Mouse (Mus musculus) E14TG2a.4 (cell line): ENCODE data around the gene Tgfbrap1.
A peak's percentile ranks its signal among the peaks of the same experiment; 100 is the strongest.

Source experiments
- H3K27me3 ChIP-seq: 2 replicates; pipeline ENCODE4 v1.6.1; 2014; ENCODE audit warnings: low read length, control low read depth; ENCODE audit not compliant: insufficient read depth
- H3K36me3 ChIP-seq: 2 replicates; pipeline ENCODE4 v1.6.1; 2014; ENCODE audit warnings: low read length, control low read depth; ENCODE audit not compliant: insufficient read depth
- H3K4me1 ChIP-seq: replicated peaks from 2 replicates; pipeline ENCODE4 v1.6.1; 2014; ENCODE audit warnings: low read depth, low read length, control low read depth
- H3K4me3 ChIP-seq: replicated peaks from 2 replicates; pipeline ENCODE4 v1.5.1; 2014; ENCODE audit warnings: mild to moderate bottlenecking, low read length
- H3K9me3 ChIP-seq: 2 replicates; pipeline ENCODE4 v1.6.1; 2014; ENCODE audit warnings: low read length, control low read depth
- CTCF ChIP-seq: conservative IDR thresholded peaks from 2 replicates; pipeline ENCODE4 v1.5.1; 2014; ENCODE audit warnings: low read length
- NANOG ChIP-seq: IDR thresholded peaks from 2 replicates; pipeline ENCODE4 v1.6.1; 2014; ENCODE audit warnings: borderline replicate concordance, low read length, mixed read lengths
- POU5F1 ChIP-seq: IDR thresholded peaks from 2 replicates; pipeline ENCODE4 v1.6.1; 2014; ENCODE audit warnings: low read length, borderline replicate concordance

Tgfbrap1 gene

DNA sequence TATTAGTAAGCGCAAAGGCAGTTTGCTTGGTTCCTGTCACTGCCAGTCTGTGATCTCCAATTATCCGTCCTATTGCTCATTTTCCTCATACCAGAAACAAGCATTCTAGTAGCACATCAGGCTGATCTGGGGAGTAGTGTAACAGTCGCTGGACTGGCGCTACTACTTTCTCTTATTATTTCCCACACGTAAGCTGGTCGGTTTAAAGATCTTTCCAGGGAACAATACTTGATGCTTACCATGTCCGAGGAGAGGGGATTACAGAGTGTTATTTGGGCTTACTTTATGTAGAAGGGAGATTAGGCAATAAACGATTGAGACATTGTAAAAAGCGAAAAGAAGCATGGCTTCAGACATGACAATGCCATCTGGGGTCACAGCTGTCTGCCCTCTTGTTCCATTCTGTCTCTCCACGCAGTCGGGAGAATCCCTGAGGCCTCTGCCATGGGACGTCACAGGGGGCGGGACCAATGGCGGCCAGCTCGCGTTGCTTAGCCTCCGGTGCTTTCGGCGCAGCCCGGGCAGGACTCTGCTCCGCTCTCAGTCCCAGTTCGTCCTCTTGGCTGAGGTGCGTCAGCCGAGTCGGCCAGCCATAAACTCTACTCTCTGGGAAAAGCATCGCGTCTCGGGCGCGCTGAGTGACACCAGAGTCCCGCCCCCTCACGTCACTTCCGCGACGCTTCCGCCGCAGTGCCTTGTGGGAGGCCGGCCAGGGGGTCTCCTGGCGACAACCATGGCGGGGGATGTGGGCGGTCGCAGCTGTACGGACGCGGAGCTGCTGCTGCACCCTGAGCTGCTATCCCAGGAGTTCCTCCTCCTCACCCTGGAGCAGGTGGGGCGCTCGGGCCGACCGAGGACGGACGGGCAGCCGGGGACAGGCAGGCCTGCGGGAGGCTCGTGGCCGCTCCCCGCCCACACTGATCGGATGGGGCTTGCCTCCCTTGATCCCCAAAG lies at the start of gene Tgfbrap1, which contains the start of gene AI597479:
Gene Tgfbrap1 (minus strand): TSS at position 607 of the 954 bp plus-strand sequence.
Gene AI597479 (plus strand): TSS at position 680 of the 954 bp plus-strand sequence.
- peaks cover 33% of the 10 kb centered on the region for H3K4me1 ChIP-seq
- H3K36me3 ChIP-seq, result peaks cover 25% of the 10 kb centered on the region
- H3K9me3 ChIP-seq, result no peaks in the 10 kb centered on the region
- H3K4me3 ChIP-seq, result peak within 1 kb of the TSS; percentile 99
- no peaks in the 10 kb centered on the region for H3K27me3 ChIP-seq
- no peak for TF ChIP-seq CTCF
- no peak for TF ChIP-seq NANOG
- no peak for TF ChIP-seq POU5F1

DNA sequence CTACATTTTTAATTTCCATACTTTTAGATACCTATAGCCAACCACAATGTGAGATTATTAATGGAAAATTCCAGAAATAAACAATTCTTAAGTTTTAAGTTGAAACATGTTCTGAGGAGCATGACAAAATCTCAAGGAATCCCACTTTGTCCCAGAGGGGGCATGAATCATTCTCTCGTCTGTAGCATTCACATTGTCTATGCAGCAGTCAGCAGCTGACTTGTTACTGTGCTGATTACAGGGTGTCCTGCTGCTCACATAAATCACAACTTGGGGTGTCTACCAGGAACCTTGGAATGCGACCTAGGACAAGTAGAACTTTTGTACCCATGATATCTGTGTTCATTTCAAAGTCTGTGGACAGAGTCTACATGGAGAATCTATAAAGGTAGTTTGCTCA lies 49.0 kb upstream of the Tgfbrap1 start:
- Histone ChIP-seq H3K4me1 (no peaks in the 10 kb centered on the region), H3K4me3 (no peak overlapping the region), H3K9me3 (peaks cover 12% of the 10 kb centered on the region), H3K36me3 (no peaks in the 10 kb centered on the region), H3K27me3 (no peaks in the 10 kb centered on the region)
- TF ChIP-seq CTCF, result no peak
- TF ChIP-seq NANOG, result no peak
- no peak for TF ChIP-seq POU5F1

DNA sequence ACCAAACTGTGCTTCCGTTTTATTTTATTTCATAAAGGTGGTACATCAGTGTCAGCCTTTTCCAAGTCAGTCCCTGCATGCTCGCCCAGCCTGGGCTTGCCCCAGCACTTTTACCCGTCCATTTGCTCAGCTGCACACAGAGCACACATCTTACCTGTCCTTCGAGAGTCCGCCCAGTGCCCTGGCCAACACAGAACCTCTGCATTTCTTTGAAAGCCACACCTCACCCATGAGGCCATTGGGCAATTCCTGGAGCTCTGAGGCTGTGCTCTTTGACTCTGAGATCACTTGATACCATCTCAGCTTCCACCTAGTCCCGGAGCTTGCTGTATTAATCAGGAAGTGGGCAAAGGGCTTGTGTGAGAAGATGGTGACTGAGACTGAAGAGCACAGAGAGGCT lies 47.0 kb upstream of the Tgfbrap1 start:
- TF ChIP-seq POU5F1 (no peak), NANOG (no peak), CTCF (no peak)
- no peaks in the 10 kb centered on the region for H3K36me3 ChIP-seq
- H3K27me3 ChIP-seq, result no peaks in the 10 kb centered on the region
- H3K9me3 ChIP-seq, result peaks cover 12% of the 10 kb centered on the region
- H3K4me1 ChIP-seq, result peaks cover 5% of the 10 kb centered on the region; the same call in 1 of the 2 replicates
- H3K4me3 ChIP-seq, result no peak overlapping the region

DNA sequence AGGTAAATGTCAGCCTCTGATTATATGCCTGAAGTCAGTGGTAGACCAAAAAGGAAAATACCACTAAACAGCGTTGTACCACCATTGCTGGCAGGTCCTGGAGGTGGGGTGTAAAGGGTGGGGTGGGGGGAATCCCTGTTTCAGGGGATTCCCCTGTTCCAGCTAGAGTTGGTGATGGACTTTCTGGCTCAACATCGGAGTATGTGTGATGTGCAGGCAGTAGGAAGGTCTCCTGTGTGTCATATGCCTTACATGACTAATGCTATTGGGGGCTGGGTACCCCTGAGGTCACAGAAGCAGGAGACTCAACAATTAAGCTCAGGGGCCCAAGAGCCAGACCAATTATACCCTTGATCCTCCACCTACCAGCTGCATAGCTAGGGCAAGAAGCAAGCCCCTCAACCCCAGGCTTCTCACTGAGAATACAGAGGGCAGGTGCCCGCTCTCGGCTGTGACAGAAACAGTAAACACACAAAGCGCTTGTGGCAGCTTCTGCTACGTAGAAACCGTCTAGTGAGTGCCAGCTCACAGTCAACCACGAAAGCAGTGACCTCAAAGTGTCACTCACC lies 46.0 kb upstream of the Tgfbrap1 start:
- no peak for TF ChIP-seq NANOG
- no peak for TF ChIP-seq CTCF
- no peak for TF ChIP-seq POU5F1
- Histone ChIP-seq H3K9me3 (peaks cover 12% of the 10 kb centered on the region), H3K4me1 (peaks cover 6% of the 10 kb centered on the region), H3K36me3 (no peaks in the 10 kb centered on the region), H3K4me3 (no peak overlapping the region), H3K27me3 (no peaks in the 10 kb centered on the region)

DNA sequence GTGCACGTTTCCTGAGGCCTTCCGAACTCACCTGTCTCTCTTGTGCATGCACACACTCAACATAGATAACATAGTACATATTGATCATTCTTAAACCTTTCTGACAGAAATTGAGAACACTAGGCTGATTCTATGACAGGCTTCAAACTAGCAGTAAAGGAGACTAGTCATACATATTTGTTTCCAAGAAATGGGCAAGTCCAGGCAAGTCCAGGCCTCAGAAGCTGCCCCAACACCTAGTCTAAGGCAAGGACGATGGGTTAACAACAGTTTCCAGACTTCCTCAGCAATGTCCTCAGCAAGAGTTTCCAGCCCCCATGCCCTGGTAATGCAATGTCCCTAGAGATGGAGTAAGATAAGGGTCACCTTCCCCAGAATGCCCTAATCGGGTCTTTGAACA lies 45.4 kb upstream of the Tgfbrap1 start:
- H3K9me3 ChIP-seq, result peaks cover 12% of the 10 kb centered on the region
- no peaks in the 10 kb centered on the region for H3K27me3 ChIP-seq
- H3K36me3 ChIP-seq, result no peaks in the 10 kb centered on the region
- peaks cover 9% of the 10 kb centered on the region for H3K4me1 ChIP-seq
- no peak for TF ChIP-seq CTCF
- TF ChIP-seq POU5F1, result no peak
- no peak overlapping the region for H3K4me3 ChIP-seq

DNA sequence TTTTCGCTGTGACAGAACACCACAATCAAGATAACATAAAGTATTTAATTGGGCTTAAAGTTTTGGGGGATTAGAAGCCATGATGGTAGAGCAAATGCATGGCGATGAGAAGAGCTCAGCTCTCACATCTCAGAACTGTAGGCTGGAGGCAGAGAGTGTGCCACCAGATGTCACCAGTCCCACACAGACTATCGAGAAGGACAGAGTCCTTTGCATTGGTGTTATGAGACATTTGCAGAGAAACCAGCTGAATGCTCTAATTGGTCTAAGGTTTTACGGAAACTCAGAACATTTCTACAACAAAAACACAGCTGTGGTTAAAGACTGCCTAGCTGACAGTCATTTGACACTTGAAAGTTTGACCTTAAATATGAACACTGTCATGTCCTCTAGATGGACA lies 44.8 kb upstream of the Tgfbrap1 start:
- no peak for TF ChIP-seq POU5F1
- no peak for TF ChIP-seq NANOG
- TF ChIP-seq CTCF, result no peak
- Histone ChIP-seq H3K4me3 (no peak overlapping the region), H3K27me3 (no peaks in the 10 kb centered on the region), H3K4me1 (peaks cover 14% of the 10 kb centered on the region), H3K36me3 (no peaks in the 10 kb centered on the region), H3K9me3 (peaks cover 12% of the 10 kb centered on the region)

DNA sequence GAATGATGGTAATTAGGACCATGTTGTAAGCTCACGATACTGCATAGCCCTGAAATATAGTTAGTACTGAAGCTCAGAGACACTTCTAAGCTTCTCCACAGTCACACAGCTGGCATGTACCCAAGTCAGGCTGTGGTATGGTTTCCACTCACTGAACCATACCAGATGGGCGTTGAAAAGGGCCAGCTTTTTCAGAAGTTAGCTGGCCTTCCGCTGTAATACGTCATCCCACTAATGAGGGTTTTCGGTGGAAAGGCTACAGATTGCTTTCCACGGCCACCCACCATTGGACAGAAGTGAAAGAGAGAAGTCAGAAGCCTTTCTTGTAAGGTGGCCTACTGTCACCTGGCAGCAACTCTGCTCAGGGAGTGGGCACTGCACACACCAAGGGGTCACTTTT lies 44.4 kb upstream of the Tgfbrap1 start:
- Histone ChIP-seq H3K9me3 (peaks cover 12% of the 10 kb centered on the region), H3K36me3 (no peaks in the 10 kb centered on the region), H3K4me1 (peaks cover 14% of the 10 kb centered on the region), H3K27me3 (no peaks in the 10 kb centered on the region), H3K4me3 (no peak overlapping the region)
- TF ChIP-seq POU5F1, result no peak
- TF ChIP-seq NANOG, result no peak
- no peak for TF ChIP-seq CTCF

DNA sequence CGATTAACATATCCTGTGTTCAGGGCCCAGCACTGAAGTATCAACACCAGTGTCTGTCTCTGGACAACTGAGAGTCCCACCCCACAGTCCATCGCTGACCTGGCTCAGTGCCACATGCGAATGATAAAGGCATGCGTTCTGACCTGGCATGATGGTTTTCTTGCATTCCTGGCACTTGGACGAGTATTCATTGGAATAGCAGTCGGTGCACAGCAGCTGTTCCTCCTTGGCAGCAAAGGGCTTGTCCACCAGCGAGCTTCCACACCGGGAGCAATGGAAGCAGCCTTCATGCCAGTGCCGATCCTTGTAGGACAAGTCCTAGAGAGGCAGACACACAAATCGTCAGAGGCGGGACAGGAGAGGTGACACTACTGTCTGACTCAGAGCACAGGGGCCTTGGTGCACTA lies 43.1 kb upstream of the Tgfbrap1 start:
- Histone ChIP-seq H3K36me3 (no peaks in the 10 kb centered on the region), H3K27me3 (no peaks in the 10 kb centered on the region), H3K4me1 (peaks cover 14% of the 10 kb centered on the region), H3K9me3 (peaks cover 12% of the 10 kb centered on the region), H3K4me3 (no peak overlapping the region)
- TF ChIP-seq POU5F1 (no peak), NANOG (no peak), CTCF (no peak)
